Mouse (Mus musculus): ENCODE results near the gene Nprl2. TPM values are rescaled to one million over a fixed set of nuclear protein-coding genes. Genes with fewer than 3 reads are reported as not detected.

The Nprl2 gene
- polyA plus RNA-seq, 1 experiment from 2014 or later = 31.6 TPM

DNA sequence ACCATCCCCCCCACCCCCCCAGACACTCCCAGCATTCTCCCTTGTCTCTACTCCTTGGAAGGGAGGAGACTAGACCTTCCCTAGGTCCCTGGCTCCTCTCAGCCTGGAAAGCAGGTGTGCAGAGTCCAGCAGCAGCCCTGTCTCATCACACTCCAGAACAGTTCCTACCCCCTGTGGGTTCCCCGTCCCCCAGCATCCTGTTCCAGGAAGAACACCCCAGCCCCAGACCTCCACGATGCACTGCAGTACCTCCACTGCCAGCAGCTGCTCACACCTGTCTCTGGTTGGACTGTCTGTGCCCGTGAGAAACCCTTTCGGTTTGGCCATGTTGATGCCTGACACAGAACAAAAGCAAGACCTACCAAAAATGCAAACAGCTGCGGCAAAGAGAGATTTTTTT, 20.8 kb upstream of the Nprl2 start:
- no peak overlapping the region for H3K9ac ChIP-seq (ENCODE audit: low read length)
- no peak overlapping the region for H3K4me3 ChIP-seq (ENCODE audit: control insufficient read depth in 1 of 2, insufficient read depth in 1 of 2, low read depth in 1 of 2, low read length in 2 of 2)
- no peak overlapping the region for H3K27ac ChIP-seq (replicated peaks in 1 of 2; ENCODE audit: control insufficient read depth in 1 of 2, insufficient read depth in 1 of 2, low read depth in 2 of 2, low read length in 2 of 2)
- H3K4me2 ChIP-seq (ENCODE audit: low read length) = peak overlapping the region; percentile 59
- peaks cover 9 to 12% of the 10 kb centered on the region in 2 experiments for H3K4me1 ChIP-seq (ENCODE audit: control insufficient read depth in 2 of 2, insufficient read depth in 2 of 2, low read length in 2 of 2)
- no peak for ATAC-seq (ENCODE audit: insufficient number of reproducible peaks, insufficient read depth, low FRiP score, low read depth)
- no peaks in the 10 kb centered on the region for H3K9me3 ChIP-seq (ENCODE audit: control insufficient read depth, low read length)
- 58% methylated on average over 5 of the region's 5 CpGs for WGBS
- H3K36me3 ChIP-seq (ENCODE audit: control insufficient read depth, insufficient read depth, low read length) = no peaks in the 10 kb centered on the region
- H3K27me3 ChIP-seq (ENCODE audit: control insufficient read depth, insufficient read depth, low read length) = peaks cover 12% of the 10 kb centered on the region

GRCm38 (mm10) chr9:107521711-107522399, 20.2 kb upstream of the Nprl2 start:
- peak overlapping the region; percentile 31 to 33; a peak in 2 of 4 replicates for H3K27ac ChIP-seq (replicated peaks in 1 of 2; ENCODE audit: control insufficient read depth in 1 of 2, insufficient read depth in 1 of 2, low read depth in 2 of 2, low read length in 2 of 2)
- H3K27me3 ChIP-seq (ENCODE audit: control insufficient read depth, insufficient read depth, low read length) = peaks cover 16% of the 10 kb centered on the region
- H3K36me3 ChIP-seq (ENCODE audit: control insufficient read depth, insufficient read depth, low read length) = no peaks in the 10 kb centered on the region
- H3K4me2 ChIP-seq (ENCODE audit: low read length) = peak overlapping the region; percentile 59
- H3K4me1 ChIP-seq (ENCODE audit: control insufficient read depth in 2 of 2, insufficient read depth in 2 of 2, low read length in 2 of 2) = peaks cover 13 to 19% of the 10 kb centered on the region in 2 experiments
- WGBS = 24% methylated on average over 25 of the region's 25 CpGs
- peak; percentile 29; the same call in 1 of the 2 replicates for ATAC-seq (ENCODE audit: insufficient number of reproducible peaks, insufficient read depth, low FRiP score, low read depth)
- H3K9ac ChIP-seq (ENCODE audit: low read length) = peak overlapping the region; percentile 44
- H3K4me3 ChIP-seq (ENCODE audit: control insufficient read depth in 1 of 2, insufficient read depth in 1 of 2, low read depth in 1 of 2, low read length in 2 of 2) = 0 out of 4 replicates have a peak overlapping the region, but pooled peaks have one; percentile 8 to 16
- H3K9me3 ChIP-seq (ENCODE audit: control insufficient read depth, low read length) = no peaks in the 10 kb centered on the region

DNA sequence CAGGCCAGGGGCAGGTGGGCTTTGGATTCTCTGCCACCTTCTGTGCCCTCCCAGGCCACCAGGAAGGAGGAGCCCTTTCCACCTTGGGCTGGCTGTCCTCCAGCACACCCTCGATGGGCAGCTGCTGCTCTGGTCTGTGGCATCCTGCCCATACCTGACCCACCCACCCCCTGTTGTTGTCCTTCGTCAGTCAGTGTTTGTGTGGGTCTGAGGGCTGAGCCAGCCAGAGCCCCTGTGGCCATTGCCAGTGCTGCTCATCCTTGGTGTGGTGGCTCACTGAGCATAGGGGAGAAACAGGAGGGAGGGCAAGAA, 19.7 kb upstream of the Nprl2 start:
- H3K27ac ChIP-seq (replicated peaks in 1 of 2; ENCODE audit: control insufficient read depth in 1 of 2, insufficient read depth in 1 of 2, low read depth in 2 of 2, low read length in 2 of 2) = peak overlapping the region in 1 of 2 experiments; percentile 33; a peak in 1 of 4 replicates
- H3K36me3 ChIP-seq (ENCODE audit: control insufficient read depth, insufficient read depth, low read length) = no peaks in the 10 kb centered on the region
- peak overlapping the region; percentile 44 for H3K9ac ChIP-seq (ENCODE audit: low read length)
- no peaks in the 10 kb centered on the region for H3K9me3 ChIP-seq (ENCODE audit: control insufficient read depth, low read length)
- peak overlapping the region; percentile 59 for H3K4me2 ChIP-seq (ENCODE audit: low read length)
- peaks cover 16% of the 10 kb centered on the region for H3K27me3 ChIP-seq (ENCODE audit: control insufficient read depth, insufficient read depth, low read length)
- no peak overlapping the region for H3K4me3 ChIP-seq (ENCODE audit: control insufficient read depth in 1 of 2, insufficient read depth in 1 of 2, low read depth in 1 of 2, low read length in 2 of 2)
- H3K4me1 ChIP-seq (ENCODE audit: control insufficient read depth in 2 of 2, insufficient read depth in 2 of 2, low read length in 2 of 2) = peaks cover 15 to 24% of the 10 kb centered on the region in 2 experiments
- no peak for ATAC-seq (ENCODE audit: insufficient number of reproducible peaks, insufficient read depth, low FRiP score, low read depth)
- WGBS = 50% methylated on average over 2 of the region's 2 CpGs

GRCm38 (mm10) chr9:107526198-107527026, 15.6 kb upstream of the Nprl2 start:
- Histone ChIP-seq H3K9ac (ENCODE audit: low read length) (no peak overlapping the region), H3K27ac (replicated peaks in 1 of 2; ENCODE audit: control insufficient read depth in 1 of 2, insufficient read depth in 1 of 2, low read depth in 2 of 2, low read length in 2 of 2) (no peak overlapping the region), H3K36me3 (ENCODE audit: control insufficient read depth, insufficient read depth, low read length) (no peaks in the 10 kb centered on the region), H3K4me3 (ENCODE audit: control insufficient read depth in 1 of 2, insufficient read depth in 1 of 2, low read depth in 1 of 2, low read length in 2 of 2) (peak overlapping the region; percentile 33 to 40), H3K27me3 (ENCODE audit: control insufficient read depth, insufficient read depth, low read length) (peaks cover 20% of the 10 kb centered on the region), H3K4me1 (ENCODE audit: control insufficient read depth in 2 of 2, insufficient read depth in 2 of 2, low read length in 2 of 2) (peaks cover 15 to 24% of the 10 kb centered on the region in 2 experiments), H3K4me2 (ENCODE audit: low read length) (peak overlapping the region; percentile 65), H3K9me3 (ENCODE audit: control insufficient read depth, low read length) (no peaks in the 10 kb centered on the region)
- WGBS = 13% methylated on average over 44 of the region's 44 CpGs
- ATAC-seq (ENCODE audit: insufficient number of reproducible peaks, insufficient read depth, low FRiP score, low read depth) = 0 out of 2 replicates have a peak, but pooled peaks have one; percentile 28

- Histone ChIP-seq H3K9me3 (ENCODE audit: control insufficient read depth, low read length) (no peaks in the 10 kb centered on the region), H3K4me3 (ENCODE audit: control insufficient read depth in 1 of 2, insufficient read depth in 1 of 2, low read depth in 1 of 2, low read length in 2 of 2) (peak within 1 kb of the TSS; percentile 86 to 96), H3K27ac (replicated peaks in 1 of 2; ENCODE audit: control insufficient read depth in 1 of 2, insufficient read depth in 1 of 2, low read depth in 2 of 2, low read length in 2 of 2) (peak within 1 kb of the TSS; percentile 83), H3K27me3 (ENCODE audit: control insufficient read depth, insufficient read depth, low read length) (no peaks in the 10 kb centered on the region), H3K9ac (ENCODE audit: low read length) (peak within 1 kb of the TSS; percentile 93), H3K4me2 (ENCODE audit: low read length) (peak within 1 kb of the TSS; percentile 91), H3K4me1 (ENCODE audit: control insufficient read depth in 2 of 2, insufficient read depth in 2 of 2, low read length in 2 of 2) (peaks cover 22 to 29% of the 10 kb centered on the region in 2 experiments), H3K36me3 (ENCODE audit: control insufficient read depth, insufficient read depth, low read length) (peaks cover 18% of the 10 kb centered on the region)
- peak; percentile 96 for ATAC-seq (ENCODE audit: insufficient number of reproducible peaks, insufficient read depth, low FRiP score, low read depth)
- WGBS = under 1% methylated on average over 48 of the region's 48 CpGs
Measured at GRCm38 (mm10) chr9:107533791-107534407, 8.1 kb upstream of the Nprl2 start, which contains the start of gene Tmem115. Gene Tmem115, plus strand, starts transcription at chr9:107533945.

DNA sequence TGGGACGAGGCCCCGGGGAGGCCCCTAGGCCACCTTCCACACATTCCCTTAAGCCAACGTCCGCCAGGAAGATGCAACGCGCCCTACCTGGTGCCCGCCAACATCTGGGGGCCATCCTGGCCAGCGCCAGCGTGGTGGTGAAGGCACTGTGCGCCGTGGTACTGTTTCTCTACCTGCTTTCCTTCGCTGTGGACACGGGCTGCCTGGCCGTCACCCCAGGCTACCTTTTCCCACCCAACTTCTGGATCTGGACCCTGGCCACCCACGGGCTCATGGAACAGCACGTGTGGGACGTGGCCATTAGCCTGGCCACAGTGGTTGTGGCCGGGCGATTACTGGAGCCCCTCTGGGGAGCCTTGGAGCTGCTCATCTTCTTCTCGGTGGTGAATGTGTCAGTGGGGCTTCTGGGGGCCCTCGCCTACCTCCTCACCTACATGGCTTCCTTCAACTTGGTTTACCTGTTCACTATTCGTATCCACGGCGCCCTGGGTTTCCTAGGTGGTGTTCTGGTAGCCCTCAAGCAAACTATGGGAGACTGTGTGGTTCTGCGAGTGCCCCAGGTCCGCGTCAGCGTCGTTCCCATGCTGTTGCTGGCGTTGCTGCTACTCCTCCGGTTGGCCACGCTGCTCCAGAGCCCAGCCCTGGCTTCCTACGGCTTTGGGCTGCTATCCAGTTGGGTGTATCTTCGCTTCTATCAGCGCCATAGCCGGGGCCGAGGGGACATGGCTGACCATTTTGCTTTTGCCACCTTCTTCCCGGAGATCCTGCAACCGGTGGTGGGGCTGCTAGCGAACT, 7.4 kb upstream of the Nprl2 start:
- Histone ChIP-seq H3K27ac (replicated peaks in 1 of 2; ENCODE audit: control insufficient read depth in 1 of 2, insufficient read depth in 1 of 2, low read depth in 2 of 2, low read length in 2 of 2) (peak overlapping the region; percentile 83; a peak in 3 of 4 replicates), H3K36me3 (ENCODE audit: control insufficient read depth, insufficient read depth, low read length) (peaks cover 25% of the 10 kb centered on the region), H3K9ac (ENCODE audit: low read length) (peak overlapping the region; percentile 93), H3K9me3 (ENCODE audit: control insufficient read depth, low read length) (no peaks in the 10 kb centered on the region), H3K4me3 (ENCODE audit: control insufficient read depth in 1 of 2, insufficient read depth in 1 of 2, low read depth in 1 of 2, low read length in 2 of 2) (peak overlapping the region; percentile 86 to 96), H3K27me3 (ENCODE audit: control insufficient read depth, insufficient read depth, low read length) (no peaks in the 10 kb centered on the region), H3K4me1 (ENCODE audit: control insufficient read depth in 2 of 2, insufficient read depth in 2 of 2, low read length in 2 of 2) (peaks cover 22 to 29% of the 10 kb centered on the region in 2 experiments), H3K4me2 (ENCODE audit: low read length) (peak overlapping the region; percentile 91)
- no peak for ATAC-seq (ENCODE audit: insufficient number of reproducible peaks, insufficient read depth, low FRiP score, low read depth)
- under 1% methylated on average over 40 of the region's 40 CpGs for WGBS

DNA sequence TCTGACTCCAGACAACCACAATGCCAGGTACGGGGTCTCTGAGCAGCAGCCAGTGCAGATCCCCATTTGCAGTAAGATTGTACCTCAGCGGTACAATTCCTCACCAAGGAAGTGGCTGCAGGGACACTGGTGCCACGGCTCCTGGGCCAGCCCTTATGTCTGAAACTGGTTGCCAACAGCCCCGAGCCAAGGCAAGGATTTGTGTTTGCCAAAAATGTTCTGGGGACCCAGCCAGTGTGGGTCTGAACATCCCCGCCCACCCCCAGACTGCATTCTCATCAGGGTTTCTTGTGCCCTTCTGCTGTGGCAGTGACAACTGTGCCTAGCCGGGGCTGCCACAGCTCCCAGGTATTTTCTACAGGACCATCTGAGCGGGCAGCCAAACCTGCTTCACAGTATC, 3.8 kb upstream of the Nprl2 start:
- Histone ChIP-seq H3K36me3 (ENCODE audit: control insufficient read depth, insufficient read depth, low read length) (peaks cover 31% of the 10 kb centered on the region), H3K9ac (ENCODE audit: low read length) (no peak overlapping the region), H3K4me2 (ENCODE audit: low read length) (no peak overlapping the region), H3K4me3 (ENCODE audit: control insufficient read depth in 1 of 2, insufficient read depth in 1 of 2, low read depth in 1 of 2, low read length in 2 of 2) (no peak overlapping the region), H3K4me1 (ENCODE audit: control insufficient read depth in 2 of 2, insufficient read depth in 2 of 2, low read length in 2 of 2) (peaks cover 32 to 46% of the 10 kb centered on the region in 2 experiments), H3K9me3 (ENCODE audit: control insufficient read depth, low read length) (no peaks in the 10 kb centered on the region), H3K27me3 (ENCODE audit: control insufficient read depth, insufficient read depth, low read length) (no peaks in the 10 kb centered on the region), H3K27ac (replicated peaks in 1 of 2; ENCODE audit: control insufficient read depth in 1 of 2, insufficient read depth in 1 of 2, low read depth in 2 of 2, low read length in 2 of 2) (no peak overlapping the region)
- 90% methylated on average over 7 of the region's 7 CpGs for WGBS
- ATAC-seq (ENCODE audit: insufficient number of reproducible peaks, insufficient read depth, low FRiP score, low read depth) = no peak
